Mouse (Mus musculus): ENCODE measurements around the gene Gm2a. TPM values are rescaled to one million over a fixed set of nuclear protein-coding genes. Genes with fewer than 3 reads are reported as not detected.
"Not testable (repeated sequence)": the region's sequence is repeated elsewhere in the genome, so short reads cannot be mapped to it uniquely, and the experiment has no call there.

The Gm2a gene
- polyA plus RNA-seq, 1 experiment from 2014 or later, result 32.5 TPM

DNA sequence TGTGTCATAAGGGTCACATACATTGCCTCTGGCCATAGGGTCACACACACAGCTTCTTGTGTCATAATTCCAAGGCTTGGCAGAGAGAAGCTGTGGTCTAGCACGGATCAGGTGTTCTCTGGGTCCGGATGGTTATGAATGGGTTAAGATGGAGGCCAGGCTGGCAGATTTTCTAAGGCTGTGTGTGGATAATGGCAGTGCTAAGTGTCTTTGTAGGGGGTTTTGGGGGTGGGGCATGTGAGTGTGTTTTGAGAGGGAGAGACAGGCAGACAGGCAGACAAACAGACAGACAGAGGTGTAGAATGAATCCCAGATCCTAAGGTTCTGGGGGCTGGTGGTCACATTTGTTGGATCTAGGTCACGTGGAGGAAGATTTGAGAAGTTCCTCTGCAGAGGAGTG lies 4.1 kb downstream of the Gm2a start:
- Histone ChIP-seq H3K9me3 (replicated peaks; ENCODE audit: control insufficient read depth, low read length, poor library complexity, severe bottlenecking) (no peaks in the 10 kb centered on the region), H3K4me3 (ENCODE audit: low read depth, low read length) (no peak overlapping the region), H3K27me3 (ENCODE audit: control insufficient read depth, insufficient read depth, low read depth, low read length) (no peaks in the 10 kb centered on the region), H3K27ac (ENCODE audit: low read length) (no peak overlapping the region), H3K9ac (ENCODE audit: low read depth, low read length) (no peak overlapping the region), H3K36me3 (ENCODE audit: control insufficient read depth, insufficient read depth, low read length) (peaks cover 4% of the 10 kb centered on the region; the same call in 1 of the 2 replicates), H3K4me1 (ENCODE audit: control insufficient read depth, insufficient read depth, low read length) (peaks cover 6% of the 10 kb centered on the region; the same call in 1 of the 2 replicates), H3K4me2 (ENCODE audit: low read length) (no peak overlapping the region)
- 88% methylated on average over 3 of the region's 3 CpGs for WGBS
- ATAC-seq, result no peak

DNA sequence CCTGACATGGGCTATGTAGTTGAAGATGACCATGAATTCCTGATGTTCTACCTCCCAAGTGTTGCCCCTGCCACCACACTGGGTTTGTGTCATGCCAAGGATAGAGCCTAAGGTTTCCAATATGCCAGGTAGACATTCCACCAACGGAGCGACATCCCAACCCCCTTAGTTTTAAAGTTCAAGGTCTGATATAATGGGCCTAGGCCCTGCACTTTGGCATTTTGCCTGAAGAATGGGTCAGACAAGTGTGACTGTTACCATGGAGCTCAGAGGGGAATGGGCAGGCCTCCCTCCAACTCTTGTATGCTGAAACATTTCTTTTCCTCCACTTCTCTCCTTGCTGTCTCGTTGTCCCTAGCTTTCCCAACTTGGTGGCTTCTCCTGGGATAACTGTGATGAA lies 5.3 kb downstream of the Gm2a start:
- Histone ChIP-seq H3K4me2 (ENCODE audit: low read length) (no peak overlapping the region), H3K4me3 (ENCODE audit: low read depth, low read length) (no peak overlapping the region), H3K9me3 (replicated peaks; ENCODE audit: control insufficient read depth, low read length, poor library complexity, severe bottlenecking) (no peaks in the 10 kb centered on the region), H3K27me3 (ENCODE audit: control insufficient read depth, insufficient read depth, low read depth, low read length) (no peaks in the 10 kb centered on the region), H3K27ac (ENCODE audit: low read length) (no peak overlapping the region), H3K36me3 (ENCODE audit: control insufficient read depth, insufficient read depth, low read length) (peaks cover 4% of the 10 kb centered on the region; the same call in 1 of the 2 replicates), H3K9ac (ENCODE audit: low read depth, low read length) (no peak overlapping the region), H3K4me1 (ENCODE audit: control insufficient read depth, insufficient read depth, low read length) (peaks cover 6% of the 10 kb centered on the region; the same call in 1 of the 2 replicates)
- 45% methylated on average over 3 of the region's 3 CpGs for WGBS
- no peak for ATAC-seq

DNA sequence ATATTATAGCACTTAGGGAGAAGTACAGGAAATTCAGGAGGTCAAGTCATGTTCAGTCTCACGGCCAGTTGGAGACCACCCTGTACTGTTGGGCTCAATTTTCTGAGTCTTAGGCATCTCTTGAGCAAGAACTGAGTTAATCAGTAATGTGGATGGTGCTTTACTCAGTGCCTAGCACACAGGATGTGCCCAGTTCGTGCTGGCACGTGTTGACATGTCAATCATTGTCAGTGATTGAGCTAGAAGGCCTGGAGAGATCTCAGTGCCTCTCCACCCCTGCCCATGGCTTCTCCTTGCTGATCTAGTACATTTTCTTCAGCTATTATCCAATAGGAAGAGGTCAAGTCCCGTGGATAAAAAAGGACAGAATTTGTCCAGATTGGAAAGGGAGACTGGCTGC lies 7.5 kb downstream of the Gm2a start:
- Histone ChIP-seq H3K36me3 (ENCODE audit: control insufficient read depth, insufficient read depth, low read length) (peaks cover 11% of the 10 kb centered on the region), H3K4me1 (ENCODE audit: control insufficient read depth, insufficient read depth, low read length) (no peaks in the 10 kb centered on the region; the same call in 1 of the 2 replicates), H3K9ac (ENCODE audit: low read depth, low read length) (no peak overlapping the region), H3K27ac (ENCODE audit: low read length) (no peak overlapping the region), H3K4me3 (ENCODE audit: low read depth, low read length) (no peak overlapping the region), H3K27me3 (ENCODE audit: control insufficient read depth, insufficient read depth, low read depth, low read length) (no peaks in the 10 kb centered on the region), H3K9me3 (replicated peaks; ENCODE audit: control insufficient read depth, low read length, poor library complexity, severe bottlenecking) (no peaks in the 10 kb centered on the region), H3K4me2 (ENCODE audit: low read length) (no peak overlapping the region)
- no peak for ATAC-seq
- 95% methylated on average over 4 of the region's 4 CpGs for WGBS

GRCm38 (mm10) chr11:55106636-55107035 lies 8.7 kb downstream of the Gm2a start:
- peaks cover 11% of the 10 kb centered on the region for H3K36me3 ChIP-seq (ENCODE audit: control insufficient read depth, insufficient read depth, low read length)
- H3K27ac ChIP-seq (ENCODE audit: low read length), result no peak overlapping the region
- H3K4me2 ChIP-seq (ENCODE audit: low read length), result no peak overlapping the region
- H3K27me3 ChIP-seq (ENCODE audit: control insufficient read depth, insufficient read depth, low read depth, low read length), result no peaks in the 10 kb centered on the region
- no peaks in the 10 kb centered on the region for H3K4me1 ChIP-seq (ENCODE audit: control insufficient read depth, insufficient read depth, low read length)
- H3K9ac ChIP-seq (ENCODE audit: low read depth, low read length), result no peak overlapping the region
- WGBS, result 100% methylated on average over 1 of the region's 1 CpGs
- no peaks in the 10 kb centered on the region for H3K9me3 ChIP-seq (replicated peaks; ENCODE audit: control insufficient read depth, low read length, poor library complexity, severe bottlenecking)
- H3K4me3 ChIP-seq (ENCODE audit: low read depth, low read length), result no peak overlapping the region
- no peak for ATAC-seq

DNA sequence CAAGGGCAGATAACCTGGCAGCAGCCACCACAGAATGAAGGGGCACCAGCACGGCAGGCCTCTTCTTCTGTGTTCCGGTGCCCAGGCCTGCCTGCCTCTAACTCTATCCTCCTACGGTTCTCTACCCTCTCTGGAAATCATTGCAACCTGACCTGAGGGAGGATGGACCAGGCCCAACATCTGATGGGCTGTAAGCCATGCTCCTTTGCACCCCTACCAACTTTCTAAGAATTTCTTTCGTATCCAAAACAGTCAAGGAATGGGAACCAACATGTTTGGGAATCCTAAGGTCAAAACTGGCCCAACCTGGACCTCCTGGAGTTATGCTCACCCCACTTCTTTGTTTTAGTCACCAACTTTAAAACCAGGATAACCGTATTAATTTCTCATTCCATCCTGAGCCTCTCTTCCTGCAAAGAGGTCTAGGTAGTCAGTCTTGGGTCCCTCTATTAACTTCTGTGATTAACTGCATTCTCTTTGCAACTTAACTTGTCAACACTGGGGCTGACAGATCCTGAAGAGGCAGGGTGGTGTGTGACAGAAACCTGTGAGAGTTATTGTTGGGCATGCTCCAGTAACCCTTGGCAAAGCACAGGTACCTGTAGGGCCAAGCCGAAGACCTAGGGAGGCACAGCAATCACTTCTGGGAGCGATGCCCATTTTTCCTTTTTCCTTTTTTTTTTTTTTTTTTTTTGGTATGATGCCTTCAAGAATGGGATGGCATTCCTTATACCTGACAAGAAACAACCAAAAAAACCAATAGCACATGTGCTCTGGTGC lies 11.8 kb downstream of the Gm2a start:
- no peak overlapping the region for H3K27ac ChIP-seq (ENCODE audit: low read length)
- no peaks in the 10 kb centered on the region for H3K27me3 ChIP-seq (ENCODE audit: control insufficient read depth, insufficient read depth, low read depth, low read length)
- no peak overlapping the region for H3K4me3 ChIP-seq (ENCODE audit: low read depth, low read length)
- no peak overlapping the region for H3K4me2 ChIP-seq (ENCODE audit: low read length)
- ATAC-seq, result no peak
- H3K9ac ChIP-seq (ENCODE audit: low read depth, low read length), result no peak overlapping the region
- no peaks in the 10 kb centered on the region for H3K4me1 ChIP-seq (ENCODE audit: control insufficient read depth, insufficient read depth, low read length)
- H3K9me3 ChIP-seq (replicated peaks; ENCODE audit: control insufficient read depth, low read length, poor library complexity, severe bottlenecking), result no peaks in the 10 kb centered on the region
- H3K36me3 ChIP-seq (ENCODE audit: control insufficient read depth, insufficient read depth, low read length), result peaks cover 11% of the 10 kb centered on the region
- 94% methylated on average over 7 of the region's 7 CpGs for whole genome bisulfite sequencing

- Histone ChIP-seq H3K36me3 (ENCODE audit: control insufficient read depth, insufficient read depth, low read length) (peaks cover 7% of the 10 kb centered on the region), H3K9me3 (replicated peaks; ENCODE audit: control insufficient read depth, low read length, poor library complexity, severe bottlenecking) (no peaks in the 10 kb centered on the region), H3K4me1 (ENCODE audit: control insufficient read depth, insufficient read depth, low read length) (no peaks in the 10 kb centered on the region), H3K9ac (ENCODE audit: low read depth, low read length) (no peak overlapping the region), H3K27me3 (ENCODE audit: control insufficient read depth, insufficient read depth, low read depth, low read length) (no peaks in the 10 kb centered on the region), H3K4me3 (ENCODE audit: low read depth, low read length) (no peak overlapping the region), H3K4me2 (ENCODE audit: low read length) (no peak overlapping the region), H3K27ac (ENCODE audit: low read length) (no peak overlapping the region)
- 76% methylated on average over 7 of the region's 7 CpGs for WGBS
- no peak for ATAC-seq
Measured at GRCm38 (mm10) chr11:55110566-55111169, 12.8 kb downstream of the Gm2a start.

DNA sequence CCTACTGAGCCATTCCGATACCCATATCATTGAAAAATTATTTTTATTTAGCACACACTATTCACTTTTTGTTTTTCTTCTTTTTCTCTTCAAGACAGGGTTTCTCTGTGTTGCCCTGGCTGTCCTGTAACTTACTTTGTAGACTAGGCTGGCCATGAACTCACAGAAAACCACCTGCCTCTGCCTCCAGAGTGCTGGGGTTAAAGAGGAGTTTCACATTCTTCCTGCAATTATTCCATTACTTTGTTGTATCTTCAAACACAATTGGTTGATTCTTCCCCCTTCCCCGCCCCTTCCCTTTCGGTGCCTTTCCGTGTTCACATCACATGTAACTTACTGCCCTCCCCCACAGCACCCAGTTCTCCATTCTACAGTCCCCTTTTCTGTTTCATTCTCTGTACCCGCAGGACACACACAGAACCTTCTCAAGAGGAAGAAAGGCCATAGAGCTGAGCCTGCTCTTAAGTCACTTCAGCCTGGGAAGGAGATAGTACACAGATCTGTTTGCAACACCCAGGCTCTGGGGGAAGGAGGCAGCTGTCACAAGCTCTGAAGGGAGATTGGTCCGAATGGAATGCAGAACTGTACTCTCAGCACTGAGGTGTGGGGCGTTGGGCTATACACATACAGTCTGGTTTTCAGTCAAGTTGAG lies 15.4 kb downstream of the Gm2a start:
- Histone ChIP-seq H3K4me3 (ENCODE audit: low read depth, low read length) (no peak overlapping the region), H3K4me2 (ENCODE audit: low read length) (no peak overlapping the region), H3K4me1 (ENCODE audit: control insufficient read depth, insufficient read depth, low read length) (no peaks in the 10 kb centered on the region), H3K9ac (ENCODE audit: low read depth, low read length) (no peak overlapping the region), H3K27me3 (ENCODE audit: control insufficient read depth, insufficient read depth, low read depth, low read length) (no peaks in the 10 kb centered on the region), H3K36me3 (ENCODE audit: control insufficient read depth, insufficient read depth, low read length) (peaks cover 7% of the 10 kb centered on the region), H3K27ac (ENCODE audit: low read length) (no peak overlapping the region), H3K9me3 (replicated peaks; ENCODE audit: control insufficient read depth, low read length, poor library complexity, severe bottlenecking) (no peaks in the 10 kb centered on the region)
- 72% methylated on average over 7 of the region's 7 CpGs for WGBS
- no peak for ATAC-seq

GRCm38 (mm10) chr11:55113861-55114250 lies 15.9 kb downstream of the Gm2a start:
- H3K4me2 ChIP-seq (ENCODE audit: low read length); H3K9ac ChIP-seq (ENCODE audit: low read depth, low read length); H3K27me3 ChIP-seq (ENCODE audit: control insufficient read depth, insufficient read depth, low read depth, low read length); H3K4me3 ChIP-seq (ENCODE audit: low read depth, low read length); H3K4me1 ChIP-seq (ENCODE audit: control insufficient read depth, insufficient read depth, low read length); ATAC-seq; H3K36me3 ChIP-seq (ENCODE audit: control insufficient read depth, insufficient read depth, low read length); H3K9me3 ChIP-seq (replicated peaks; ENCODE audit: control insufficient read depth, low read length, poor library complexity, severe bottlenecking); H3K27ac ChIP-seq (ENCODE audit: low read length): not testable (repeated sequence)
- WGBS, result 57% methylated on average over 4 of the region's 4 CpGs

GRCm38 (mm10) chr11:55114291-55114690 lies 16.4 kb downstream of the Gm2a start:
- Histone ChIP-seq H3K9me3 (replicated peaks; ENCODE audit: control insufficient read depth, low read length, poor library complexity, severe bottlenecking) (no peaks in the 10 kb centered on the region), H3K36me3 (ENCODE audit: control insufficient read depth, insufficient read depth, low read length) (0 out of 2 replicates have a peak, but pooled peaks cover under 1% of the 10 kb centered on the region), H3K27me3 (ENCODE audit: control insufficient read depth, insufficient read depth, low read depth, low read length) (no peaks in the 10 kb centered on the region), H3K27ac (ENCODE audit: low read length) (no peak overlapping the region), H3K4me1 (ENCODE audit: control insufficient read depth, insufficient read depth, low read length) (no peaks in the 10 kb centered on the region), H3K4me2 (ENCODE audit: low read length) (no peak overlapping the region), H3K9ac (ENCODE audit: low read depth, low read length) (no peak overlapping the region), H3K4me3 (ENCODE audit: low read depth, low read length) (no peak overlapping the region)
- 66% methylated on average over 2 of the region's 2 CpGs for WGBS
- no peak for ATAC-seq
